Mouse (Mus musculus) left cerebral cortex, adult 8-10 months (tissue): ENCODE data around the gene Ssh3. TPM values are rescaled to one million over a fixed set of nuclear protein-coding genes. Genes with fewer than 3 reads are reported as not detected.

ENCODE experiments used
- DNase-seq, 2 experiments: peaks; one replicate each; pipeline ENCODE4 v3.0.0; 2022; ENCODE audit warnings: low spot score in 2 of 2
- microRNA-seq, 2 experiments: library from miRNA; unstranded; fragments of <30 nt; microRNA quantifications; one replicate each; pipeline ENCODE4 v1.2.0; 2022
- total RNA-seq, 4 experiments: library from RNA; stranded (reverse); gene quantifications; 2 replicates each; pipeline ENCODE4 v1.2.4; 2022

The Ssh3 gene
- total RNA-seq, 4 experiments from 2014 or later = 40.6 to 55.7 (median 51.5) TPM

GRCm38 (mm10) chr19:4217855-4218254, 51.1 kb downstream of the Ssh3 start:
- DNase-seq = no peak

GRCm38 (mm10) chr19:4217140-4217539, 51.8 kb downstream of the Ssh3 start:
- no peak for DNase-seq

- no peak for DNase-seq
These were observed 52.8 kb downstream of the Ssh3 start for GRCm38 (mm10) chr19:4216041-4216685.

GRCm38 (mm10) chr19:4215451-4215840, 53.5 kb downstream of the Ssh3 start:
- DNase-seq = no peak

GRCm38 (mm10) chr19:4214771-4215450, 54.1 kb downstream of the Ssh3 start:
- DNase-seq = no peak

- DNase-seq = no peak
These were observed 54.8 kb downstream of the Ssh3 start, which contains the start of the genes Clcf1 and AC109138.7 for GRCm38 (mm10) chr19:4214071-4214770. TSS of gene Clcf1 (plus strand) at chr19:4214238. TSS of gene AC109138.7 (plus strand) at chr19:4214357.

- DNase-seq = no peak
These were observed 55.4 kb downstream of the Ssh3 start for GRCm38 (mm10) chr19:4213524-4213974.

GRCm38 (mm10) chr19:4211891-4212588, 56.9 kb downstream of the Ssh3 start:
- DNase-seq = no peak

Small RNA genes lying within 50 kb of the gene (microRNA-seq; reads per million reads assigned to microRNA genes)
- gene Gm26115 = 0 reads per million in 2 experiments
- 3.4 to 7.1 reads per million in 2 experiments for gene Mir6985

Other genes starting within 250 kb of the Ssh3 start
- gene Gstp1, start 231.2 kb downstream of the Ssh3 start, total RNA-seq = 100 to 1,000 TPM; 405 to 436 (median 416) TPM
- 10 to 100 TPM; 43.0 to 73.3 (median 55.7) TPM for gene Gstp2, start 223.2 kb downstream of the Ssh3 start, total RNA-seq
- not detected for gene Gstp3, start 209.6 kb downstream of the Ssh3 start, total RNA-seq
- not detected for gene Cabp2, start 187.6 kb downstream of the Ssh3 start, total RNA-seq
- gene Cdk2ap2, start 172.0 kb downstream of the Ssh3 start, total RNA-seq = 10 to 100 TPM; 20.2 to 28.9 (median 23.4) TPM
- gene Pitpnm1, start 169.2 kb downstream of the Ssh3 start, total RNA-seq = 100 to 1,000 TPM; 199 to 206 (median 205) TPM
- gene Aip, start 143.3 kb downstream of the Ssh3 start, total RNA-seq = 100 to 1,000 TPM; 120 to 143 (median 134) TPM
- gene Gpr152, start 129.4 kb downstream of the Ssh3 start, total RNA-seq = under 1 TPM in 1 of 4 experiments, not detected in 3; 0.08 TPM
- gene Cabp4, start 125.1 kb downstream of the Ssh3 start, total RNA-seq = under 1 TPM in 3 of 4 experiments, not detected in 1; 0.17 to 0.37 (median 0.34) TPM
- 10 to 100 TPM; 86.9 to 98.0 (median 92.5) TPM for gene Coro1b, start 120.6 kb downstream of the Ssh3 start, total RNA-seq
- 1 to 10 TPM; 1.6 to 2.2 (median 1.8) TPM for gene Ptprcap, start 115.6 kb downstream of the Ssh3 start, total RNA-seq
- 10 to 100 TPM; 28.6 to 39.6 (median 34.1) TPM for gene Rps6kb2, start 105.8 kb downstream of the Ssh3 start, total RNA-seq
- 10 to 100 TPM; 12.6 to 15.0 (median 13.4) TPM for gene Carns1, start 93.7 kb downstream of the Ssh3 start, total RNA-seq
- 1 to 10 TPM; 1.6 to 3.3 (median 2.7) TPM for gene Tbc1d10c, start 77.9 kb downstream of the Ssh3 start, total RNA-seq
- gene Ppp1ca, start 77.1 kb downstream of the Ssh3 start, total RNA-seq = 100 to 1,000 TPM; 310 to 356 (median 326) TPM
- 10 to 100 TPM in 3 of 4 experiments, 1 to 10 TPM in 1; 9.9 to 12.1 (median 11.0) TPM for gene Rad9a, start 67.5 kb downstream of the Ssh3 start, total RNA-seq
- gene Clcf1, start 54.9 kb downstream of the Ssh3 start, total RNA-seq = 1 to 10 TPM in 2 of 4 experiments, under 1 TPM in 2; 0.65 to 2.4 (median 1.2) TPM
- gene AC109138.7, start 54.8 kb downstream of the Ssh3 start, total RNA-seq = not detected
- 10 to 100 TPM; 16.1 to 23.6 (median 22.1) TPM for gene Pold4, start 37.3 kb downstream of the Ssh3 start, total RNA-seq
- 10 to 100 TPM; 60.1 to 72.5 (median 69.0) TPM for gene Ankrd13d, start 14.0 kb upstream of the Ssh3 start, total RNA-seq
- 100 to 1,000 TPM; 191 to 210 (median 203) TPM for gene Grk2, start 37.0 kb upstream of the Ssh3 start, total RNA-seq
- gene Kdm2a, start 129.1 kb upstream of the Ssh3 start, total RNA-seq = 10 to 100 TPM; 70.9 to 80.3 (median 75.2) TPM
- gene Rhod, start 170.3 kb upstream of the Ssh3 start, total RNA-seq = 1 to 10 TPM in 1 of 4 experiments, under 1 TPM in 3; 0.30 to 1.5 (median 0.47) TPM
- 10 to 100 TPM; 37.0 to 40.8 (median 38.8) TPM for gene Syt12, start 208.3 kb upstream of the Ssh3 start, total RNA-seq
- gene 2010003K11Rik, start 229.4 kb upstream of the Ssh3 start, total RNA-seq = not detected
- gene Pcx, start 241.3 kb upstream of the Ssh3 start, total RNA-seq = 10 to 100 TPM; 75.7 to 85.2 (median 81.3) TPM